Mouse (Mus musculus) kidney, postnatal 14 days (tissue): Measurements from ENCODE around the gene Rpgrip1l.

Source experiments
- DNase-seq: peaks from one replicate; pipeline ENCODE4 v3.0.0; 2022; ENCODE audit warnings: mixed read lengths

The Rpgrip1l gene

DNA sequence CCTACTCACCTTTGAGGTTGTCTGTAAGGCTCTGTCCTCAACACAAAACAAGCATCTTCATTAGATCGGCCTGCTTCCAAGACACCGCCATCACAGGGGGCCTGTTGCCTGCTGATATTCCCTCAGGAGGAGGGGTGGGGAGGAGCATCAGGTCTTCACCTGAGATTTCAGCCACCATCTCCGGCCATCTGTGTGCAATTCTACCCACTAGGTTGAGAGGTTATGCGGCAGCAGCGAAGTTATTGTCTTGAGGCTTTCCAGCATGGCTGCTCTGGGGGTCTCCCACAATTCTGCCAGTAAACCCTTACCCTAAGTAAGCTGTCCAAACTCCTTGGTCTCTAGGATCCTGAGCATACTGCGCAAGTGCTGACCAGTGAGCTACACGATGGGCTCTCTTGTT lies 113.2 kb downstream of the Rpgrip1l start, which contains the start of gene Aktip:
Aktip (minus strand) TSS at position 101 of the 400 bp plus-strand sequence.
- DNase-seq = no peak

DNA sequence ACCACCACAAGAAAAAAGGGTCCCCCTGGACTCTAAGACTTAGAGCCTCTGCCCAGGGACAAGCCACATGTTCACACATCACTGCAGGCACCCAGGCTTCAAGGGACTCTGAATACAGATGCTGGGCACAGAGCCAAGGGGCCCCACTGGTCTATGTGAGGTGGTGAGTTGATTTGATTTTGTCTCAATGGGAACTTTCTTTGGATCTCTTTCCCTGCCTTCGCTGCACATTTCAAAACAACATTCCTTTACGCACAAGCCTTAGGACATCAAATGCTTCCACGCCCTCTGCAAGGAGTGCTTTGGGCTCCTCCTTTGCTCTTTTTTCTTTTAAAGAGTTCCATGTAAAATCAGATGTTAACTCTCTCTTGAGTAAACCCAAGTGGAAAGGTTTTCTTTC lies 115.0 kb downstream of the Rpgrip1l start:
- no peak for DNase-seq

DNA sequence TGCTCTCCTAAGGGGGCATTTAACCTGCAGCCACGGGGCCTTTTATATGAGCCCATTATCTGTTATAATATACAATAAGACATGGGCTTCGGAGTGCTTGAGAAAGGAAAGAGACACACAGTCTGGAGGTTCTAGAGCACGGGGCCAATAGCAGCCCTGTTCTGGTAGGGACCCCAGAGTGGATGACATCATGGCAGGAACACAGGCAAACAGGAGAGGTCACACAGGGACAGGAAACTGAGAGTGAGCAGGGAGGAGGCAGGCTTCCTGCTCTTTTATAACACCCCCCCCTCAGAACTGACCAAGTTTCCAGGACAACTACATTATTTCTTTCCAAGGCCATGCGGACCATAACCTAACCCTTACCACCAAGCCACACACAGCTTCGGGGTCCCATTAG lies 115.8 kb downstream of the Rpgrip1l start:
- peak; percentile 27 for DNase-seq

GRCm38 (mm10) chr8:91196661-91197060 lies 116.4 kb downstream of the Rpgrip1l start:
- no peak for DNase-seq

DNA sequence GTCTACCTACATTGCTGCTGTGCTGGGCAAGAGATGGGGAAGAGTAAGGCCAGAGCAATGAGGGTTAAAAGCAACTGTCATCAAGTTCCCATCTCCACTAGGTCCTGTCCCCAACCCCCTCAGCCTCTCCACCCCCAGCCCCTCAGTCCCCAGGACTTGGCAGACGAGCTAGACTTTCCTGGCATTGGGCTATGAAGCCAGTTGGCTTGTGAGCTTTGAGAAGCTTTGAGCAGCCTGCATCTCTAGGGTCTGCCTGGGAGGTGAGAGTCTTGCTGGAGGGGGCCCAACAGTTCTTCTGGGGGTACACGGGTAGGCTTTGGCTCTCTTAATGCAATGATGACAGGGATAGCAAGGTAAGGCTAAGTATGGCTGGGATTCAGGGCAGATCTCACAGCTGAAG lies 119.0 kb downstream of the Rpgrip1l start:
- DNase-seq = no peak

- no peak for DNase-seq
Observed at GRCm38 (mm10) chr8:91192941-91193340, 120.1 kb downstream of the Rpgrip1l start.

GRCm38 (mm10) chr8:91190816-91191340 lies 122.2 kb downstream of the Rpgrip1l start:
- peak; percentile 71 for DNase-seq

- no peak for DNase-seq
Observed at GRCm38 (mm10) chr8:91188152-91188551, 124.9 kb downstream of the Rpgrip1l start.

DNA sequence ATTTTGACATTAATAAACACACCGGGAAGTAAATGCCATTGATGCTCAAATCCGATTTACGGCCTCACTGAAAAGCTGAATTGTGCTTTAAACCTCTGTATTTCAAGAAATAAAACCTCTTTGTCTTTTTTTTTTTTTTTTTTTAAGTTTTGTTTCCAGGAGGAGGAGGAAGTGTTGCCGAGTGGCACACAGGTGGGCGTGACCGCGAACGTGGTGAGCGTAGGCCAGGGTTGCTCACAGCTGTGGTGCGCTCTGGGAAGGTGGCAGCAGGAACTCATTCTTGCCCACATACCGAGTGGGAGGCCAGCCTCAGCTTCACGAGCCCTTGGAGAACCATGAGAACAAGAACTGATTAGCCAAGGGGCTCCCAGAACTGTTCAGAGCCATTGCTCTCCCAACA lies 126.7 kb downstream of the Rpgrip1l start:
- DNase-seq = no peak

- DNase-seq = peak; percentile 20
Observed at GRCm38 (mm10) chr8:91177708-91178107, 135.4 kb downstream of the Rpgrip1l start.

- no peak for DNase-seq
Observed at GRCm38 (mm10) chr8:91176176-91176575, 136.9 kb downstream of the Rpgrip1l start.

DNA sequence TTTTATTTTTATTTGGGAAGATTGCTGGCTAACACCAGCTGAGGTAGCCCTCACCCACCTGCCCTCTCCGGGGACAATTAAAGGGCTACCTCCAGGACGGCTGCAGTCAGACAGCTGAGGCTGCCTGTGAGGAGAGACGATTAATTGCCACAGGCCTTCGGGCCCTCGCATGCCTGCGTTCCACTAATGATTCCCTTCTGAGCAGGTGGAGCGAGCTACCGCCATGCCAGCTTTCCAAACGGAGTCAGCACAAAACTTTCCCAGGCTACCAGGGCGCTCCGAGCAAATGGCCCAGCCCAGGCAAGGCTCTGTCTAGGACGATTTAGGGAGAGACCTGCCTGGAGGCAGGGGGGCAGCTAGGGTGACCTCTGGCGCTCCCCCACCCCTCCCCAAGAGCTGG lies 141.5 kb downstream of the Rpgrip1l start:
- DNase-seq = no peak

- DNase-seq = no peak
Observed at GRCm38 (mm10) chr8:91170914-91171313, 142.1 kb downstream of the Rpgrip1l start.

DNA sequence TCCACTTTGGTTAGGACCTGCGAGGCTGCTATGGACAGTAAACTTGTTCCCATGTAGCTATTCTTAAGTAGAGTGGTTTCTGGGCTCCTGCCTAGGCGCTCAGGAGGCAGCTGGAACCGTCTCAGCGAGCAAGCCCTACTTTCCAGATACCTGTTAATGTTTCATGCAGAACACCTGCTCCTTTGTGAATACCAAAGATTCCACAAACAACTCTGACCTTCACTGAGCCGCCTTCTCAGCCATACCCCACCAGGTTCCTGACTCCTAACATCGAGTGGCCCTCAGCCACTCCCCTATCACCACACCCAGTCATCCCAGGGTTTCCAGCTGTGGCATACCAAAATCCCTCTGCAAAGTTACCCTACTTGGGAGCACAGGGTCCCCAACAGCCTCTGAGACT lies 142.9 kb downstream of the Rpgrip1l start:
- peak; percentile 45 for DNase-seq
